Mouse (Mus musculus): ENCODE measurements at regions not wholly inside any gene's neighbourhood (a gene's known extent, or its start where the extent isn't known, plus 50 kb on each side); places are given as distances from the start of the nearest gene placed in this dataset.

DNA sequence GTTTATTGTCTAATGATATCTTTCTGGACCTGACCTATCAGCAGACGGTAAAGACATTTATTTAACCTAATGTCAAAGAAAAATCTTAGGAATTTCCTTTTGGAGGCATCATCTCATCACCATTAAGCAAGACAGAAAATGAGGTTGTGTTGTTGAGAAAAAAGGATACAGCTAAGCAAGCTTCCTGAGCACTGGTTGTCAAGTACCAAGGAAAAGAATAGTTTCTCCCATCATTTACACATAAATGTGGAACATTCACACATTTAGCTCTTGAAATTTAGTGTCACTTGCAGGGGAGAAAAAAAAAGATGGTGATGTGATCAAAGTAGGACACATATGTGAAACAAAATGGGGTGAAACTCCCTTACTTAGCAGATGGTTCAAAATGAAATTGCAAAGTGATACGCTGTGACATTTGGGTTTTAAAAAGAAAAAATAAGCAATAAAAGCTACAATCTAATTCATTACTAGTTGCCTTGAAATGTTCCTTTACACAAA lies 157.7 kb upstream of the 1700009N14Rik start:
- TF ChIP-seq CTCF (IDR thresholded peaks at IDR 0.05; ENCODE audit: low read depth), result no peak
- WGBS, result 86% methylated on average over 2 of the region's 2 CpGs
- DNase-seq (ENCODE audit: low spot score) (no peak), ATAC-seq (no peak)
- no peak overlapping the region for H3K27ac ChIP-seq
- no peaks in the 10 kb centered on the region for H3K9me3 ChIP-seq (ENCODE audit: low read length)
- H3K4me2 ChIP-seq (ENCODE audit: low read depth, low read length), result no peak overlapping the region
- no peaks in the 10 kb centered on the region for H3K27me3 ChIP-seq (ENCODE audit: insufficient read depth, low read length)
- H3K36me3 ChIP-seq (ENCODE audit: insufficient read depth, low read length), result no peaks in the 10 kb centered on the region
- no peak overlapping the region for H3K9ac ChIP-seq (replicated peaks; ENCODE audit: low read length)
- H3K4me1 ChIP-seq (ENCODE audit: insufficient read depth, low read length), result no peaks in the 10 kb centered on the region
- no peak overlapping the region for H3K4me3 ChIP-seq (ENCODE audit: low read length)

DNA sequence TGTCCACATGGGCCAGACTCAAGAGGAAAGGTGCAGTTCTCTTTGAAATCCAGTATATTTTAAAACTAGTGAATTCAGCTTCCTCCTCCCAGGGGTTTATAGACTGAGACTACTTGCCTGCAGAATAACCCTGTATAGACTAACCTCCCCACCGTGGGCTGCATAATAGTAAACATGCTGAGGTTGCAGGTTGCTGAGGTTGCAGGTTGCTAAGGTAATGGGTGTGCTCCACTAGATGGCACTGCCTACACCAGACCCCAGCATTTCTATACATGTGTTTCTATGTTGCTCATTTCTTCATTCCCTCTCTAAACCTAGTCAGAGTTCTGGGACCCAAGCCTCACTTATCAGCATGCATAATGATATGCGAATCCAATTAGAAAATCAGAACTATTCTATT lies 140.0 kb upstream of the 1700009N14Rik start:
- Histone ChIP-seq H3K9ac (replicated peaks; ENCODE audit: low read length) (no peak overlapping the region), H3K36me3 (ENCODE audit: insufficient read depth, low read length) (no peaks in the 10 kb centered on the region), H3K9me3 (ENCODE audit: low read length) (no peaks in the 10 kb centered on the region), H3K4me3 (ENCODE audit: low read length) (no peak overlapping the region), H3K4me2 (ENCODE audit: low read depth, low read length) (no peak overlapping the region), H3K4me1 (ENCODE audit: insufficient read depth, low read length) (no peaks in the 10 kb centered on the region), H3K27ac (no peak overlapping the region), H3K27me3 (ENCODE audit: insufficient read depth, low read length) (no peaks in the 10 kb centered on the region)
- 41% methylated on average over 2 of the region's 2 CpGs for WGBS
- no peak for TF ChIP-seq CTCF (IDR thresholded peaks at IDR 0.05; ENCODE audit: low read depth)
- ATAC-seq, result no peak
- no peak for DNase-seq (ENCODE audit: low spot score)

DNA sequence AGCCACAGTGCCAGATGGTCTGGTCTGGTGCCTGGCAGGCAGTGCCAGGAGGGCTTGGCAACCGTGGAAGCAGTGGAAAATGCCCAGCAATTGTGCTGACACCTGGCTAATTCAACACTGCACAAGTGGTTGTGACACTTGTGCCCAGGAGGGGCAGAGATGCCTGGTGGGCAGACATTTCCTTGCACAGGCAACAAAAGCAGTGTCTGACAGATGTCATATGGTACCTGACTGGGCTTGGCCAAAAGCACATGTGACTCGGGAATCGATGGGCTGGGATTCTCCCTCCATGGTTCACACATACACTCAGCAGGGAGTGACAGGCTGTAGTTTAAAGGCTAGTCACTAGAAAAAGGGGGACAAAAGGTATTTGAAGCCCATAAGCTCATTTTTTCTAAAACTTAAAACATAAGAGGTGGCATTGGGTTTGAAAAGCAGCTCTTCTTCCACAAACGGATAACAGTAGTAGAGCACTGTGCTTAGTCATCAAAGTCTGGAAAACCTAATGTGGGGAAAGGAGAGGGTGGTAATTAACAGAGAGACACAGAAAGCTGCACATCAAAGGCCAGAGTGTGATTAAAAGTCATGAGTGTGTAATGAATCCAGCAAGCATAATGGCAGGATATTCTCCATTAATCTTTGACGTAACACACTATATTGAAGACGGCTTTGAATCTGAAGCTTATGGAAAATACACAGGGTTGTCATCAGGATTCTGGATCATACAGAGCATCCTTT lies 105.5 kb upstream of the 1700009N14Rik start:
- DNase-seq (ENCODE audit: low spot score), result peak; percentile 82
- TF ChIP-seq CTCF (IDR thresholded peaks at IDR 0.05; ENCODE audit: low read depth), result peak; percentile 39
- Histone ChIP-seq H3K9me3 (ENCODE audit: low read length) (no peaks in the 10 kb centered on the region), H3K36me3 (ENCODE audit: insufficient read depth, low read length) (no peaks in the 10 kb centered on the region), H3K4me1 (ENCODE audit: insufficient read depth, low read length) (no peaks in the 10 kb centered on the region), H3K4me2 (ENCODE audit: low read depth, low read length) (no peak overlapping the region), H3K27me3 (ENCODE audit: insufficient read depth, low read length) (no peaks in the 10 kb centered on the region), H3K4me3 (ENCODE audit: low read length) (no peak overlapping the region), H3K9ac (replicated peaks; ENCODE audit: low read length) (no peak overlapping the region), H3K27ac (no peak overlapping the region)
- 25% methylated on average over 6 of the region's 6 CpGs for WGBS
- peak; percentile 96 for ATAC-seq

DNA sequence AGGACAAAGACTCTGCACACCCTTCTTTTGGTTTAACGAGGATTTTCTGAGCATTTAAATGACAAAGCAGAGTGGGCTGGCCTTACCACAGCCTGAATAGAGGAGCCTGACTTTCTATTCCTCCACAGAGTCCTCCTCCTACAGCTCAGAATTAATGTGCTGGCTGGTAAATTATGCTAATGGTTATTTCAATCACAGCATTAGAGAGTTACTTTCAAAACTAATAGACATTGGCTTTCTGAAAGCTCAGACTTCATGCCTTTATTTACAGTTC lies 105.0 kb upstream of the 1700009N14Rik start:
- H3K27ac ChIP-seq, result no peak overlapping the region
- H3K27me3 ChIP-seq (ENCODE audit: insufficient read depth, low read length), result no peaks in the 10 kb centered on the region
- H3K9ac ChIP-seq (replicated peaks; ENCODE audit: low read length), result no peak overlapping the region
- WGBS, result 7% methylated on average over 1 of the region's 1 CpGs
- H3K4me3 ChIP-seq (ENCODE audit: low read length), result no peak overlapping the region
- peak; percentile 53; the same call in 1 of the 2 replicates for ATAC-seq
- no peak overlapping the region for H3K4me2 ChIP-seq (ENCODE audit: low read depth, low read length)
- DNase-seq (ENCODE audit: low spot score), result peak; percentile 3
- no peaks in the 10 kb centered on the region for H3K36me3 ChIP-seq (ENCODE audit: insufficient read depth, low read length)
- no peaks in the 10 kb centered on the region for H3K4me1 ChIP-seq (ENCODE audit: insufficient read depth, low read length)
- no peak for TF ChIP-seq CTCF (IDR thresholded peaks at IDR 0.05; ENCODE audit: low read depth)
- H3K9me3 ChIP-seq (ENCODE audit: low read length), result no peaks in the 10 kb centered on the region

DNA sequence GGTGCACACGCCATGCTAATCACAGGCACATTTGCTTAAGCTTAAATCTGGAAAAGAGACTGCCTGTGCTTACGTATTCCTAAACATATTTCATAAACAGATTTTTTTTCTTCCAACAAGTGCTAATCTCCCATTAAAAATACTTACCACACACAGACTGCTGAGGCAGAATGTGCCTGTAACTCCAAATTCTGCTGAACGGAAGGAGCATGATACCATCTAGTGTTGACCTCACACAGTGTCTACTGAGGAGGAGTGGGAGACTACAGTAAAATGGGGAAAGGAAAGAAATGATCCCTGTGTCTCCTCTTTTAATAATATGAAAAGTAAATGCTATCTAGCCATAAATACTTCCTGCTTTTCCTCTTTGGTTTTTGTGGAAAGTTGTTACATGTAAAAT lies 81.9 kb upstream of the 1700009N14Rik start:
- no peak overlapping the region for H3K4me3 ChIP-seq (ENCODE audit: low read length)
- H3K9me3 ChIP-seq (ENCODE audit: low read length), result no peaks in the 10 kb centered on the region
- no peak overlapping the region for H3K4me2 ChIP-seq (ENCODE audit: low read depth, low read length)
- DNase-seq (ENCODE audit: low spot score) (peak; percentile 42), ATAC-seq (no peak)
- H3K9ac ChIP-seq (replicated peaks; ENCODE audit: low read length), result no peak overlapping the region
- TF ChIP-seq CTCF (IDR thresholded peaks at IDR 0.05; ENCODE audit: low read depth), result peak; percentile 52
- whole genome bisulfite sequencing, result 78% methylated on average over 3 of the region's 3 CpGs
- no peaks in the 10 kb centered on the region for H3K27me3 ChIP-seq (ENCODE audit: insufficient read depth, low read length)
- H3K4me1 ChIP-seq (ENCODE audit: insufficient read depth, low read length), result no peaks in the 10 kb centered on the region
- no peak overlapping the region for H3K27ac ChIP-seq
- H3K36me3 ChIP-seq (ENCODE audit: insufficient read depth, low read length), result no peaks in the 10 kb centered on the region

DNA sequence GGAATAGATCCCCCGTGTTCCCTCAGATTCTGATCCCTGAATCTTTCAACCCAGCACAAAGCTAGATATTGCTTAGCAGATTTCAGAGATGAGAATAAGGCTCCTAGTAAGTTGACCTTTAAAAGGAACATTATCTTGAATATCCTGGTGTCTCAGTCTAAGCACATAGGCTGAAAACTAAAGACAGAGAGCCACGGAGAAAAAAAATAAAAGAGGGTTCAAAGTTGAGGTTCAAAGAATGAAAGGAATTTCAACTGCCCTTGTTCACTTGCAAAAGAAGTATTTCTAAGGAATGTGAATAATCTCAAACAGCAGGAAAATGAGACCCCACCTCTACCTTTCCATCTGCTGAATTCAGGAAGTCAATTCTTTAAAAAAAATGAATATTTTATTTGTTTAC lies 69.3 kb upstream of the 1700009N14Rik start:
- Histone ChIP-seq H3K4me2 (ENCODE audit: low read depth, low read length) (no peak overlapping the region), H3K36me3 (ENCODE audit: insufficient read depth, low read length) (no peaks in the 10 kb centered on the region), H3K4me3 (ENCODE audit: low read length) (no peak overlapping the region), H3K9me3 (ENCODE audit: low read length) (no peaks in the 10 kb centered on the region), H3K27ac (no peak overlapping the region), H3K27me3 (ENCODE audit: insufficient read depth, low read length) (no peaks in the 10 kb centered on the region), H3K4me1 (ENCODE audit: insufficient read depth, low read length) (no peaks in the 10 kb centered on the region), H3K9ac (replicated peaks; ENCODE audit: low read length) (no peak overlapping the region)
- ATAC-seq (no peak), DNase-seq (ENCODE audit: low spot score) (no peak)
- TF ChIP-seq CTCF (IDR thresholded peaks at IDR 0.05; ENCODE audit: low read depth), result no peak
- WGBS, result 44% methylated on average over 2 of the region's 2 CpGs

DNA sequence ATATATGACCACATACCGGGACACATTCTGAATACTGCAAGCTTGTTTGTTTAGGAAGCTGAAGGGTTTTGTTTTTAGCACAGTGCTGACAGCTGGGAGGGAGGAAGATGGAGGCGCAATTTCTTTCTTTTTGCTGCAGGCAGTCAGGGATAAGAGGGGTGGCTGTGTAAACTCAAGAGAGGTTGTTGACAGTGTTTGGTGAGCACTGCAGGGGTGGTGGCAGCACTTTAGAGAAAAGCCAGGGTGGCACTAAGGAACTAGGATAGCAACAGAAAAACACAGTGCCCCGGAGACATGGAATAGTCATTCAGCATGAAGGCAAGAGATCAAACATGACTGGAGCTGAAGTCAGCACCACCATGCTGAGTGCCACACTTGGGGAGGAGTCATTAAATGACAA lies 51.9 kb upstream of the 1700009N14Rik start:
- Histone ChIP-seq H3K4me2 (ENCODE audit: low read depth, low read length) (no peak overlapping the region), H3K9me3 (ENCODE audit: low read length) (0 out of 2 replicates have a peak, but pooled peaks cover 2% of the 10 kb centered on the region), H3K4me1 (ENCODE audit: insufficient read depth, low read length) (no peaks in the 10 kb centered on the region), H3K4me3 (ENCODE audit: low read length) (no peak overlapping the region), H3K9ac (replicated peaks; ENCODE audit: low read length) (no peak overlapping the region), H3K27ac (no peak overlapping the region), H3K27me3 (ENCODE audit: insufficient read depth, low read length) (no peaks in the 10 kb centered on the region), H3K36me3 (ENCODE audit: insufficient read depth, low read length) (no peaks in the 10 kb centered on the region)
- WGBS, result 44% methylated on average over 3 of the region's 3 CpGs
- no peak for TF ChIP-seq CTCF (IDR thresholded peaks at IDR 0.05; ENCODE audit: low read depth)
- ATAC-seq (no peak), DNase-seq (ENCODE audit: low spot score) (no peak)
